Mouse (Mus musculus): ENCODE data around the gene Sh3pxd2b.
"Not testable (repeated sequence)": the region's sequence is repeated elsewhere in the genome, so short reads cannot be mapped to it uniquely, and the experiment has no call there.

The Sh3pxd2b gene

GRCm38 (mm10) chr11:32347607-32348432, at the start of gene Sh3pxd2b:
Sh3pxd2b (plus strand) TSS chr11:32347820.
- in situ Hi-C loops (cut with MboI; ENCODE audit: low pct_unique_long_range_greater_than_20kb in 1 of 2, low sequenced_read_pairs in 2 of 2, unreplicated experiment in 1 of 2) = no loop called here

GRCm38 (mm10) chr11:32297866-32298531, 49.6 kb upstream of the Sh3pxd2b start:
- in situ Hi-C loops (cut with MboI; ENCODE audit: low pct_unique_long_range_greater_than_20kb in 1 of 2, low sequenced_read_pairs in 2 of 2, unreplicated experiment in 1 of 2) = no loop called here

- in situ Hi-C loops (cut with MboI; ENCODE audit: low pct_unique_long_range_greater_than_20kb in 1 of 2, low sequenced_read_pairs in 2 of 2, unreplicated experiment in 1 of 2) = no loop called here
Measured at GRCm38 (mm10) chr11:32298532-32298918, 49.1 kb upstream of the Sh3pxd2b start.

- in situ Hi-C loops (cut with MboI; ENCODE audit: low pct_unique_long_range_greater_than_20kb in 1 of 2, low sequenced_read_pairs in 2 of 2, unreplicated experiment in 1 of 2) = not testable (repeated sequence)
Measured at GRCm38 (mm10) chr11:32299865-32300264, 47.8 kb upstream of the Sh3pxd2b start, which contains the start of gene Hbq1a. Hbq1a (plus strand) TSS chr11:32300069.

- in situ Hi-C loops (cut with MboI; ENCODE audit: low pct_unique_long_range_greater_than_20kb in 1 of 2, low sequenced_read_pairs in 2 of 2, unreplicated experiment in 1 of 2) = no loop called here
Measured at GRCm38 (mm10) chr11:32300279-32301267, 47.0 kb upstream of the Sh3pxd2b start.

GRCm38 (mm10) chr11:32301506-32301905, 46.1 kb upstream of the Sh3pxd2b start:
- in situ Hi-C loops (cut with MboI; ENCODE audit: low pct_unique_long_range_greater_than_20kb in 1 of 2, low sequenced_read_pairs in 2 of 2, unreplicated experiment in 1 of 2) = no loop called here

GRCm38 (mm10) chr11:32302824-32303419, 44.7 kb upstream of the Sh3pxd2b start:
- in situ Hi-C loops (cut with MboI; ENCODE audit: low pct_unique_long_range_greater_than_20kb in 1 of 2, low sequenced_read_pairs in 2 of 2, unreplicated experiment in 1 of 2) = no loop called here

- in situ Hi-C loops (cut with MboI; ENCODE audit: low pct_unique_long_range_greater_than_20kb in 1 of 2, low sequenced_read_pairs in 2 of 2, unreplicated experiment in 1 of 2) = no loop called here
Measured at GRCm38 (mm10) chr11:32303455-32303854, 44.2 kb upstream of the Sh3pxd2b start.

GRCm38 (mm10) chr11:32307006-32307405, 40.6 kb upstream of the Sh3pxd2b start:
- in situ Hi-C loops (cut with MboI; ENCODE audit: low pct_unique_long_range_greater_than_20kb in 1 of 2, low sequenced_read_pairs in 2 of 2, unreplicated experiment in 1 of 2) = no loop called here

- in situ Hi-C loops (cut with MboI; ENCODE audit: low pct_unique_long_range_greater_than_20kb in 1 of 2, low sequenced_read_pairs in 2 of 2, unreplicated experiment in 1 of 2) = no loop called here
Measured at GRCm38 (mm10) chr11:32309446-32309845, 38.2 kb upstream of the Sh3pxd2b start.

- in situ Hi-C loops (cut with MboI; ENCODE audit: low pct_unique_long_range_greater_than_20kb in 1 of 2, low sequenced_read_pairs in 2 of 2, unreplicated experiment in 1 of 2) = no loop called here
Measured at GRCm38 (mm10) chr11:32309928-32310327, 37.7 kb upstream of the Sh3pxd2b start.

- in situ Hi-C loops (cut with MboI; ENCODE audit: low pct_unique_long_range_greater_than_20kb in 1 of 2, low sequenced_read_pairs in 2 of 2, unreplicated experiment in 1 of 2) = loop anchor here in 1 of 2 experiments (5.0 kb wide), 1 partner anchor 134 kb away; no protein-coding TSS in a partner anchor
Measured at GRCm38 (mm10) chr11:32316009-32316408, 31.6 kb upstream of the Sh3pxd2b start.

GRCm38 (mm10) chr11:32320507-32321195, 27.0 kb upstream of the Sh3pxd2b start:
- in situ Hi-C loops (cut with MboI; ENCODE audit: low pct_unique_long_range_greater_than_20kb in 1 of 2, low sequenced_read_pairs in 2 of 2, unreplicated experiment in 1 of 2) = no loop called here

- in situ Hi-C loops (cut with MboI; ENCODE audit: low pct_unique_long_range_greater_than_20kb in 1 of 2, low sequenced_read_pairs in 2 of 2, unreplicated experiment in 1 of 2) = no loop called here
Measured at GRCm38 (mm10) chr11:32321196-32321565, 26.4 kb upstream of the Sh3pxd2b start.

GRCm38 (mm10) chr11:32324609-32325008, 23.0 kb upstream of the Sh3pxd2b start:
- in situ Hi-C loops (cut with MboI; ENCODE audit: low pct_unique_long_range_greater_than_20kb in 1 of 2, low sequenced_read_pairs in 2 of 2, unreplicated experiment in 1 of 2) = no loop called here

- in situ Hi-C loops (cut with MboI; ENCODE audit: low pct_unique_long_range_greater_than_20kb in 1 of 2, low sequenced_read_pairs in 2 of 2, unreplicated experiment in 1 of 2) = no loop called here
Measured at GRCm38 (mm10) chr11:32331075-32331474, 16.5 kb upstream of the Sh3pxd2b start.

GRCm38 (mm10) chr11:32331861-32332260, 15.8 kb upstream of the Sh3pxd2b start:
- in situ Hi-C loops (cut with MboI; ENCODE audit: low pct_unique_long_range_greater_than_20kb in 1 of 2, low sequenced_read_pairs in 2 of 2, unreplicated experiment in 1 of 2) = no loop called here

GRCm38 (mm10) chr11:32333235-32333634, 14.4 kb upstream of the Sh3pxd2b start:
- in situ Hi-C loops (cut with MboI; ENCODE audit: low pct_unique_long_range_greater_than_20kb in 1 of 2, low sequenced_read_pairs in 2 of 2, unreplicated experiment in 1 of 2) = no loop called here
